Mouse (Mus musculus): Measurements from ENCODE around the gene Tnfrsf12a.
A peak's percentile ranks its signal among the peaks of the same experiment; 100 is the strongest.

The Tnfrsf12a gene

DNA sequence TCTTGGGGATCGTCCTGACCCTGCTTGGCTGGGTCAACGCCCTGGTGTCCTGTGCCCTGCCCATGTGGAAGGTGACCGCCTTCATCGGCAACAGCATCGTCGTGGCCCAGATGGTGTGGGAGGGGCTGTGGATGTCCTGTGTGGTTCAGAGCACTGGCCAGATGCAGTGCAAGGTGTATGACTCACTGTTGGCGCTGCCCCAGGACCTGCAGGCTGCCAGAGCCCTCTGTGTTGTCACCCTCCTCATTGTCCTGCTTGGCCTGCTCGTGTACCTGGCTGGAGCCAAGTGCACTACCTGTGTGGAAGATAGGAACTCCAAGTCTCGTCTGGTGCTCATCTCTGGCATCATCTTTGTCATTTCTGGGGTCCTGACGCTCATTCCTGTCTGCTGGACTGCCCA lies 3.8 kb upstream of the Tnfrsf12a start:
- DNase-seq (ENCODE audit: low spot score in 2 of 2) = no peak

DNA sequence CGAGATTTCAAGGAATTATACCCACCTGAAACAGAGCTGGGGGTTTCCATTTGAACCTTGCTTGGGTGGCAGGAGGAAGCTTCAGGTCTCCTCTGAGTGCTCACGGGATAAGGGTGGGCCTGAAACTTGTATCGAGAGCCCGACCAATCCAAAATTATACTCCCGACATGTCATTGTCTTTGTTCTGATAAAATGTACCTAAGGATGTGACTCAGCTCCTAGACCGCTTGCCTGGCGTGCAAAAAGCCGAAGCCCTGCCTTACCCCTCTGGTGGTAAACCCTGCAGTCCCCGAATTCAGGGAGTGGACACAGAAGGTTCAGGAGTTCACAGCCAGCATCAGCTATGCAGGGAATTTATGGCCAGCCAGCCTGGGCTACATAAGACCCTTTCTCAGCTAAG lies 3.1 kb upstream of the Tnfrsf12a start:
- DNase-seq (ENCODE audit: low spot score in 2 of 2) = no peak

DNA sequence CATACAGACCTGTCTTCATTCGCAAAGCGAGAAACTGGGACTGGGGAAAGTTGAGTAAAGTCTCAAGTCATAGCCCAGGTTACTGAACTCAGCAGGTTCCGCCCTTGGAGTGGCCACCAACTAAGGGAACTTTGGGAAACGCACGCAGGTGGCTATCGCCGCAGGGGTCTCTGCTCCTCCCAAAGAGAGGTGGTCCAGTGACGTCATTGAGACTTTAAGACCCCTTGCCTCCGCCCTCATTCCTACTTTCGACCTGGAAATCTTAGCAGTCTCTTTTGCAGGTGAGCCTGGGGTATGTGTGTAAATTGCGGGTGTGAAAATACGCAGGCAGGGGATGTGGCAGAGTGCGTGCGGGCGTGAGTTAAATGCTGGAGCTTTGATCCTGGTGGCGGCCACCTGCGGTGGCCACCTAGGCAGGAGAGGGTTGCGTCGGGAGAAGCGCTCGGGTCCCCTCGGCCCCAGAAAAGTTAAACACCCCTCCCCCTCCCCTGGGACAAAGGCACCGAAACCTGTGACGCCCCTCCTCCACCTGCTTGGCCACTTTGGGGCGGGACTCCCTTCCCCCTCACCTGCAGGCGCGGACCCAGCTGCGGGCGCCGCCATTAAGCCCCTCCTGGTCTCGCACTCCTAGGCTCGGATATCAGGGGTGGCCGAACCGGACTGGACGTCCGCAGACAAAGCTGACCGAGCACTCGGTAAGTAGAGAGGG lies 2.0 kb upstream of the Tnfrsf12a start, which contains the start of gene Cldn6:
Gene Cldn6 (plus strand): TSS at position 123 of the 709 bp plus-strand sequence.
- no peak for DNase-seq (ENCODE audit: low spot score in 2 of 2)

- DNase-seq (ENCODE audit: low spot score in 2 of 2) = peak; percentile 40 to 61
Measured at GRCm38 (mm10) chr17:23676473-23677031, 716 bp downstream of the Tnfrsf12a start.

DNA sequence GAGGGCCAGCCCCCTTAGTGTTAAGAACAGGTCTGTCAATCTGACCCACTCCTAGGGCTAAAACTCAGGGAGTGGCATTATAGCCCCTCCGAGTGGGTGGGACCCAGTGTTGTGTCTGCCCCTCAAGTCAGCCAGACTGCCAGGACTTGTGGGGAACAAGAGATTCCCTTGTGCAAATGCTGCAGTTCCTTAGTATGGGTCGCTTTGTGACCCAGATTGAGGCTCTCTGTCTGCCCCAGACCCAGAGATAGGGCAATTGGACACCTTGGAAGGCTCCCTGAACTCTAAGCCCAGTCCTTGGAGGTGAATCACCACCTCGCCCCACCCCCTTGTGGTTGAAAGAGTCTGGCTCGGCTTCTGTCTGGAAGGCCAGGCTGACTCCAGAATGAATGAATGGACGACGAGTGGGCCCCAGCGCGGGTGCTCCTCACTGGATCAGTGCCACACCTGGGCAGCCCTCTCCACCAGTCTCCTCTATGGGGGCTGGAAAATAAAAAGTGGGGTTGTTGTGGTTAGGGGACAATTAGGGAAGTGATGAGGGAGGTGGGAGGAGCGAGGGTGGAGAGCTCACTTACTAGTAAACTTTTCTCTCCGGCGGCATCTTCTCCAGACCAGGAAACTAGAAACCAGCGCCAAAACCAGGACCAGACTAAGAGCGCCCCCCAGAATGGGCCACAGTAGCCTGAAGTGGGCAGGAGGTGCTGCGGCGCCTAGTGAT lies 1.5 kb downstream of the Tnfrsf12a start:
- DNase-seq (ENCODE audit: low spot score in 2 of 2) = peak; percentile 46 to 56

GRCm38 (mm10) chr17:23675127-23675526 lies 2.1 kb downstream of the Tnfrsf12a start:
- DNase-seq (ENCODE audit: low spot score in 2 of 2) = peak; percentile 64 to 75

- DNase-seq (ENCODE audit: low spot score in 2 of 2) = peak; percentile 50 to 64
Measured at GRCm38 (mm10) chr17:23674271-23674952, 2.9 kb downstream of the Tnfrsf12a start.

GRCm38 (mm10) chr17:23673424-23674073 lies 3.7 kb downstream of the Tnfrsf12a start, which contains the start of the genes Hcfc1r1 and Thoc6:
TSS of gene Hcfc1r1 (plus strand) at chr17:23673596.
TSS of gene Thoc6 (minus strand) at chr17:23673882.
- peak; percentile 93 to 95 for DNase-seq (ENCODE audit: low spot score in 2 of 2)

DNA sequence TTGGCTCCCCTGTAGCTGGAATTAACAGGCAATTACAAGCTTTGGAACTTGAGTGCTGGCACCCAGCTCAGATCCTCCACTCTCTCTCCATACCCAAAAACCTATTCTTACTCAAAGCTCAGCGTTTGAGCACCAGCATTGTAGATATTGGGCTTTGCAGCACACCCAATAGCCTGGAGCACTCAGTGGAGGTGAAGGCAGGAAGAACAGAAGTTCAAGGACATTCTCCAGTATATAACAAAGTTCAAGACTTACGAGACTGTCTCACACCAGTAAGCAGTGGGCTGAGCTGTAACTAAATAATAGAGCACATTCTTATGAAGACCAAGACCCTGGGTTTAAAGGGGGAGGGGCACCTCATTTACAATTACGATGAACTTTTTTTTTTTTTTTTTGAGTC lies 4.5 kb downstream of the Tnfrsf12a start:
- no peak for DNase-seq (ENCODE audit: low spot score in 2 of 2)

- DNase-seq (ENCODE audit: low spot score in 2 of 2) = no peak
Measured at GRCm38 (mm10) chr17:23671519-23671918, 5.7 kb downstream of the Tnfrsf12a start.

- DNase-seq (ENCODE audit: low spot score in 2 of 2) = no peak
Measured at GRCm38 (mm10) chr17:23670516-23671074, 6.7 kb downstream of the Tnfrsf12a start.

GRCm38 (mm10) chr17:23665511-23665910 lies 11.8 kb downstream of the Tnfrsf12a start:
- DNase-seq (ENCODE audit: low spot score in 2 of 2) = no peak

DNA sequence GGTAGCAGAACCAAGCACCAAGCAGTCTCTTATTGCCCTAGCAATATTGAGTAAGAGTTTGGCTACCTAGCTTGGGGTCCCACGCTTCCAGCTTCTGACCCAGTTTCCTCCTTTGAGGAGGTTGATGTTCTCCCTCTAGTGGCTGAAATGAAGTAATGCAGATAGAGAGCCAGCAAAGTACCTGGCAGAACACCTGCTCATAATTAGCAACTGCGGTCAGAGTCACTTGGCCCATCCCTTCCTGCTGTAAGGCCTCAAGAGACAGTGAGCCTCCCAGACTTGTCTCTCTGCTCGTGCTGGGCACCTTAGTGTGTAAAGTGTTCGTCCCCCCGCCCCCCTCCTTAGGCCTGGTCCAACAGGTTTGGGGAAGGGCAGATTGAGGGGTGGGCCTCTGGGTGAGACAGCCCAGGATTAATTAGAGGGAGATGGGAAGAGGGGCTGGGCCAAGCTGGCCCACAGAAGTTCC lies 12.7 kb downstream of the Tnfrsf12a start:
- DNase-seq (ENCODE audit: low spot score in 2 of 2) = no peak

- no peak for DNase-seq (ENCODE audit: low spot score in 2 of 2)
Measured at GRCm38 (mm10) chr17:23661526-23661925, 15.7 kb downstream of the Tnfrsf12a start.

DNA sequence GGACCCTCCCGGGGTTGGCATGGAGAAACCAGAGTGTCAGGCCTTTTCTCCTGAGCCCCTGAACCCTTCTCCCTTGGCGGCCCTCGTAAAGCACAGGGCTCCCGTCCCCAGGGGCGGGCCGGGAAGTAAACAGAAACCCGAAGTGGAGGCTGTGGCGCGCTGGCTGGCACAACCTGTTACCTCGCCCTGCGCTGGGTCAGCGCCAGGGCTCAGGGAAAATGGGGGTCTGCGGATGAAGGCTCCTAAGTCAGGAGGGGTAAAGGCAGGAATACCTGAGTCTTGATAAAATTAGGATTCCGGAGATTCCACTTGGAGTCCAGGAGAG lies 16.4 kb downstream of the Tnfrsf12a start:
- DNase-seq (ENCODE audit: low spot score in 2 of 2) = no peak

DNA sequence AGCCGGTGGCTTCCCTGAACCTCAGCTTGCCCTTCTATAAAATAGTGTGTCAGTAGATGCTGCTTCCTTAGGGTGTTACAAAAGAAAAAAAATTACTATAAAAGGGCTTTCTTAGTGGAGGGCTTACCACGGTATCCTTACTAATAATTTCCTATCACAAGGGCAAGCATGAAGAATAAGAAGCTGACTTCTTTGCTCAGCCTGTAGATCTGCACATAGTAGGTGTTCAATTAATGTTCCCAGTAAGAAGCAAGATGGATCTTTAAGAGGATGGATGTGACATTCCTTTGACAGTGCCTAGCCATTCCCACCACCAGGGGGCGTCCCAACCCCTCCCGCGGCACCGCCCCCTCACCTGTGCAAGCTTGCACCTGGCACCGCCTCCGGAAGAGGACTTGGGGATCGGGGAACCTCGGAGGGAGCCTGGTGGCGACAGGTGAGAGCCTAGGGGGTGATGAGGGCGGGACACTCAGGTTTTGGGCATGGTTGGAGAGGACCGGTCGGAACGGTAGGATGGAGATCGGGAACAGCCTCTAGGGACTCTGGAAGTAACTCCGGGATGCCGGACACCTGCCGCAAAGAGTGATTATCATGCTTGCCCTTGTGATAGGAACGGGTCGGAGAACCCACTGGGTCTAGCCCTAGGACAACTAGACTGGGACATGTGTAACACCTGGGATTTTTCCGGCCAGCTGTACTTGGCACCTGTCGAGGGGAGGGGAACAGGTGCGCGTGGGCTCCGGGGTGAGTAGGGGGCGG lies 17.0 kb downstream of the Tnfrsf12a start, which contains the start of gene Bicdl2:
Gene Bicdl2 (plus strand): TSS at position 390 of the 759 bp plus-strand sequence.
- no peak for DNase-seq (ENCODE audit: low spot score in 2 of 2)

- no peak for DNase-seq (ENCODE audit: low spot score in 2 of 2)
Measured at GRCm38 (mm10) chr17:23658450-23658849, 18.8 kb downstream of the Tnfrsf12a start.

DNA sequence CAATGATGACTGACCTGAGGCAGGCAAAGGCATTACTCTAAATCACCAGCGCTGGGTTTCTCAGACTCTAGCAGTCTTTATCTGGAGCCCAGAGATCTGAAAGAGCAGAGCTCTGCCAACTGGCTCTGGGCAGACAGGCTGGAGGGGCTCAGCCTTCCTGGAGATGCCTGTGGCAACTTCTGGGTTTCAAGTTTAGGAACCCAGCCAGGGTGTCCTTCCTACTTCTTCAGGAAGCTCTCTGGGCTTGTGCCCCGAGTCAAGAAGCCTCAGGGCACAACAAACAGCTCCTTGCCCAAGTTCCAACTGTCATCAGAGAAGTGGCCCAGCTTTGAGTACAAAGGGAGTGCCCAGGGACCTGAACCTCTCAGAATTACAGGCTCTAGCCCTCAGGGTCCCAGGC lies 22.9 kb downstream of the Tnfrsf12a start:
- DNase-seq (ENCODE audit: low spot score in 2 of 2) = no peak

DNA sequence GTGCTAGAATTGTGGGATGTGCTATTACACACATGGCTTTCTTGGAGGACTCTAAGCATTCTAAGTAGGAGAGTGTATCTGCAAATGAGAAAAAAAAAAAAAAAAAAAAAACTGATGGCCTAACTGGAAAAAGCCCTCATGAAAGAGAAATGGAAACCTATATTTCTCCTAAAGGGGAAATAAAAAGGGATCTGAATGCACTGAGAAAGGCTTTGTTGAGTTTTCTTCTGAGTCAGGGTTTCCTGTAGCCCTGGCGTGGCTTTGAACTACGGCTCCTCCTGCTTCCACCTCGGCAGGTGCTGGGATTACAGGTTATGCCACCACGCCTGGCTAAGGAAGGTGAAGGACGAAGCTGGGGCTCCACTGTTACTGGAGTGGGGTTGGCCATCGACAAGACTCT lies 23.3 kb downstream of the Tnfrsf12a start:
- DNase-seq (ENCODE audit: low spot score in 2 of 2) = no peak

GRCm38 (mm10) chr17:23653324-23653723 lies 23.9 kb downstream of the Tnfrsf12a start:
- no peak for DNase-seq (ENCODE audit: low spot score in 2 of 2)

Data from heart, adult 9 months (tissue).